In genomic region chr8:88696228-88696627, GRCm38 (mm10) we compare ENCODE assay signal across 8 mouse cellular contexts. TPM values are rescaled to one million over a fixed set of nuclear protein-coding genes. Genes with fewer than 3 reads are reported as not detected.
DNase-seq lines count a peak whose midpoint lies in the region; ATAC-seq lines count a peak whose summit lies in the region.

No protein-coding gene starts in this region.

- no peak for ATAC-seq in heart, embryonic 13.5 days (ENCODE audit: extremely low read depth, insufficient number of reproducible peaks, low FRiP score, low TSS enrichment)
- ATAC-seq in activated CD4-positive, CD25-positive, alpha-beta regulatory T cell, adult 4 months, result peak; percentile 2
- ATAC-seq in forebrain, embryonic 14.5 days, result peak; percentile 22
- ATAC-seq in liver, embryonic 12.5 days, result no peak
- ATAC-seq in megakaryocyte progenitor cell, adult 5-6 weeks (replicated peaks; ENCODE audit: poor library complexity), result no peak

- no peaks in the 10 kb centered on the region for H3K9me3 ChIP-seq in heart, embryonic 13.5 days
- H3K9me3 ChIP-seq in forebrain, embryonic 14.5 days (replicated peaks; ENCODE audit: control insufficient read depth, low read length), result no peaks in the 10 kb centered on the region
- no peaks in the 10 kb centered on the region for H3K9me3 ChIP-seq in liver, embryonic 12.5 days (replicated peaks)

- H3K27me3 ChIP-seq in heart, embryonic 13.5 days (replicated peaks), result no peaks in the 10 kb centered on the region; the same call in 1 of the 2 replicates
- H3K27me3 ChIP-seq in forebrain, embryonic 14.5 days (replicated peaks; ENCODE audit: control insufficient read depth, insufficient read depth, low read length), result no peaks in the 10 kb centered on the region
- H3K27me3 ChIP-seq in liver, embryonic 12.5 days (replicated peaks), result peaks cover 7% of the 10 kb centered on the region; the same call in 1 of the 2 replicates

- H3K9ac ChIP-seq in heart, embryonic 13.5 days, result peak overlapping the region; percentile 42; the same call in 1 of the 2 replicates
- peak overlapping the region; percentile 18; the same call in 1 of the 2 replicates for H3K9ac ChIP-seq in forebrain, embryonic 14.5 days (ENCODE audit: low read length)
- H3K9ac ChIP-seq in liver, embryonic 12.5 days, result peak overlapping the region; percentile 51

- WGBS in heart, embryonic 13.5 days, result 18% methylated on average over 7 of the region's 7 CpGs
- WGBS in forebrain, embryonic 14.5 days, result 15% methylated on average over 7 of the region's 7 CpGs
- WGBS in liver, embryonic 12.5 days (ENCODE audit: insufficient replicate concordance), result 27% methylated on average over 7 of the region's 7 CpGs

- H3K4me1 ChIP-seq in heart, embryonic 13.5 days, result peaks cover 18% of the 10 kb centered on the region
- H3K4me1 ChIP-seq in forebrain, embryonic 14.5 days (ENCODE audit: control insufficient read depth, insufficient read depth, low read length), result peaks cover 10% of the 10 kb centered on the region
- H3K4me1 ChIP-seq in liver, embryonic 12.5 days, result peaks cover 26% of the 10 kb centered on the region

- H3K4me2 ChIP-seq in heart, embryonic 13.5 days, result peak overlapping the region; percentile 72
- peak overlapping the region; percentile 49 for H3K4me2 ChIP-seq in forebrain, embryonic 14.5 days (ENCODE audit: low read length)
- peak overlapping the region; percentile 90 for H3K4me2 ChIP-seq in liver, embryonic 12.5 days

- no peak for DNase-seq in heart, adult 18-20 months
- DNase-seq in forebrain, embryonic 14.5 days (ENCODE audit: low spot score), result no peak
- no peak for DNase-seq in MN1 (ENCODE audit: low spot score)
- no peak for DNase-seq in urinary bladder, postnatal 14 days (ENCODE audit: low spot score)

- H3K4me3 ChIP-seq in heart, embryonic 13.5 days, result peak overlapping the region; percentile 90
- peak overlapping the region; percentile 82 for H3K4me3 ChIP-seq in forebrain, embryonic 14.5 days (ENCODE audit: low read depth, low read length)
- peak overlapping the region; percentile 90 for H3K4me3 ChIP-seq in liver, embryonic 12.5 days

- H3K27ac ChIP-seq in heart, embryonic 13.5 days (replicated peaks), result no peak overlapping the region
- H3K27ac ChIP-seq in forebrain, embryonic 14.5 days (ENCODE audit: low read depth, low read length), result no peak overlapping the region
- no peak overlapping the region for H3K27ac ChIP-seq in liver, embryonic 12.5 days

- H3K36me3 ChIP-seq in heart, embryonic 13.5 days, result no peaks in the 10 kb centered on the region
- H3K36me3 ChIP-seq in forebrain, embryonic 14.5 days (ENCODE audit: control insufficient read depth, insufficient read depth, low read length), result no peaks in the 10 kb centered on the region
- H3K36me3 ChIP-seq in liver, embryonic 12.5 days, result no peaks in the 10 kb centered on the region

RNA-seq across cellular contexts. Expression of gene Cyld, which starts 0.6 kb away (rescaled TPM):
- 8.1 and 8.8 TPM in 2 replicates for polyA plus RNA-seq in heart, embryonic 13.5 days (2015; fragmentation: Nextera tagmentation; extraction: Ambion mirVana)
- total RNA-seq in heart, adult 18-20 months (2021), result 10 to 100 TPM; 25.6 to 28.4 TPM
- 10 to 100 TPM; 73.1 to 86.4 TPM for polyA plus RNA-seq in activated CD4-positive, CD25-positive, alpha-beta regulatory T cell, adult 4 months (2017; shearing (Covaris generic))
- polyA plus RNA-seq in forebrain, embryonic 14.5 days (2014; fragmentation: Nextera tagmentation; extraction: Ambion mirVana), result 11.4 and 16.5 TPM in 2 replicates
- polyA plus RNA-seq in liver, embryonic 12.5 days (2016; fragmentation: Nextera tagmentation; extraction: Ambion mirVana), result 7.7 and 8.2 TPM in 2 replicates
- 26.3 and 29.2 TPM in 2 replicates for total RNA-seq in megakaryocyte progenitor cell, adult 5-6 weeks (2015)
- 29.9 and 41.3 TPM in 2 replicates for total RNA-seq in megakaryocyte progenitor cell, adult 5-6 weeks (2017)

RNA-seq across cellular contexts. Expression of gene Nod2, which starts 49.1 kb away (rescaled TPM):
- 0.05 and 0.08 TPM in 2 replicates for polyA plus RNA-seq in heart, embryonic 13.5 days (2015; fragmentation: Nextera tagmentation; extraction: Ambion mirVana)
- 1 to 10 TPM; 1.0 to 1.4 TPM for total RNA-seq in heart, adult 18-20 months (2021)
- polyA plus RNA-seq in activated CD4-positive, CD25-positive, alpha-beta regulatory T cell, adult 4 months (2017; shearing (Covaris generic)), result 1 to 10 TPM; 2.5 to 3.6 TPM
- polyA plus RNA-seq in forebrain, embryonic 14.5 days (2014; fragmentation: Nextera tagmentation; extraction: Ambion mirVana), result 0.09 and 0.11 TPM in 2 replicates
- 0.05 and 0.06 TPM in 2 replicates for polyA plus RNA-seq in liver, embryonic 12.5 days (2016; fragmentation: Nextera tagmentation; extraction: Ambion mirVana)
- 0.05 and 0.52 TPM in 2 replicates for total RNA-seq in megakaryocyte progenitor cell, adult 5-6 weeks (2015)
- total RNA-seq in megakaryocyte progenitor cell, adult 5-6 weeks (2017), result 0.17 and 0.34 TPM in 2 replicates

Comparison
In these comparisons a context has a peak if more than half of its experiments do, and no peak if none do; other contexts are left out.
1. ATAC-seq: peak in activated CD4-positive, CD25-positive, alpha-beta regulatory T cell, adult 4 months (single experiment) and forebrain, embryonic 14.5 days (single experiment); none in heart, embryonic 13.5 days (single experiment), liver, embryonic 12.5 days (single experiment) and megakaryocyte progenitor cell, adult 5-6 weeks (single experiment).
2. Peak in every context shown above with its lines, with median percentiles within 50 percentile points of each other: H3K4me2 ChIP-seq, H3K4me3 ChIP-seq and H3K9ac ChIP-seq.